9 mouse cellular contexts compared by ENCODE assay signal in genomic region chr10:8772464-8773209, GRCm38 (mm10).
DNase-seq lines count a peak whose midpoint lies in the region; ATAC-seq and TF ChIP-seq lines count a peak whose summit lies in the region.
"Had no signal": no experiment of that assay in that cellular context is flagged by ENCODE, and none has a peak within 500 bp of the region (broad histone marks: within the 10 kb centered on the region; RNA-seq: fewer than 3 reads in every experiment).

No protein-coding gene starts in this region.

- no peak overlapping the region for H3K9ac ChIP-seq in limb, embryonic 14.5 days (ENCODE audit: low read depth, low read length, severe bottlenecking)
- no peak overlapping the region for H3K9ac ChIP-seq in hindbrain, embryonic 11.5 days (ENCODE audit: low read depth, low read length)

- TF ChIP-seq POLR2A in limb, embryonic 14.5 days (IDR thresholded peaks at IDR 0.05; ENCODE audit: borderline replicate concordance, extremely low read depth, insufficient read depth, insufficient read length), result no peak

- peaks cover 9% of the 10 kb centered on the region for H3K36me3 ChIP-seq in limb, embryonic 14.5 days (ENCODE audit: control insufficient read depth, insufficient read depth, low read length)
- no peaks in the 10 kb centered on the region for H3K36me3 ChIP-seq in hindbrain, embryonic 11.5 days (ENCODE audit: control insufficient read depth, insufficient read depth, low read length)

- intact Hi-C loops in heart, postnatal 25 days (cut with DNase I), result no loop called here
- intact Hi-C loops in left cerebral cortex, postnatal 25 days (cut with DNase I), result no loop called here

- 70% methylated on average over 4 of the region's 4 CpGs for WGBS in limb, embryonic 14.5 days
- WGBS in hindbrain, embryonic 11.5 days, result 91% methylated on average over 4 of the region's 4 CpGs

- H3K4me1 ChIP-seq in limb, embryonic 14.5 days (ENCODE audit: control insufficient read depth, insufficient read depth, low read length), result peaks cover 5% of the 10 kb centered on the region; the same call in 1 of the 2 replicates
- no peaks in the 10 kb centered on the region for H3K4me1 ChIP-seq in hindbrain, embryonic 11.5 days (replicated peaks; ENCODE audit: control insufficient read depth, insufficient read depth, low read length)

- peak; percentile 98 for DNase-seq in adipocyte (ENCODE audit: low spot score)
- DNase-seq in fibroblast of lung, adult 2 months (ENCODE audit: low read depth), result peak; percentile 91
- DNase-seq in heart, postnatal 25 days (ENCODE audit: low spot score), result peak; percentile 68
- peak; percentile 31 for DNase-seq in limb, embryonic 14.5 days (ENCODE audit: low spot score)
- DNase-seq in layer of hippocampus, postnatal 10 days (ENCODE audit: low spot score in 2 of 2), result no peak
- DNase-seq in hindbrain, embryonic 11.5 days (ENCODE audit: low spot score), result no peak
- no peak for DNase-seq in left cerebral cortex, postnatal 25 days (ENCODE audit: low spot score in 2 of 2)
- DNase-seq in right cerebral cortex, postnatal 10 days (ENCODE audit: low spot score in 2 of 2), result no peak

- peak; percentile 48; the same call in 1 of the 2 replicates for ATAC-seq in limb, embryonic 14.5 days (ENCODE audit: low FRiP score, low read depth)
- no peak for ATAC-seq in hindbrain, embryonic 11.5 days (ENCODE audit: low FRiP score)

- 0 out of 2 replicates have a peak, but pooled peaks cover 2% of the 10 kb centered on the region for H3K9me3 ChIP-seq in limb, embryonic 14.5 days (ENCODE audit: control insufficient read depth, low read length)
- H3K9me3 ChIP-seq in hindbrain, embryonic 11.5 days (ENCODE audit: control insufficient read depth, low read length), result no peaks in the 10 kb centered on the region

- no peak overlapping the region for H3K27ac ChIP-seq in limb, embryonic 14.5 days (replicated peaks; ENCODE audit: low read depth, low read length)
- H3K27ac ChIP-seq in hindbrain, embryonic 11.5 days (ENCODE audit: low read depth, low read length), result no peak overlapping the region

- no peak overlapping the region for H3K4me3 ChIP-seq in limb, embryonic 14.5 days (replicated peaks; ENCODE audit: low read length)
- H3K4me3 ChIP-seq in hindbrain, embryonic 11.5 days (ENCODE audit: low read depth, low read length), result no peak overlapping the region
- H3K4me3 ChIP-seq: erythroblast, embryonic 14.5 days had no signal

- no peak overlapping the region for H3K4me2 ChIP-seq in limb, embryonic 14.5 days (replicated peaks; ENCODE audit: low read depth, low read length, severe bottlenecking)
- no peak overlapping the region for H3K4me2 ChIP-seq in hindbrain, embryonic 11.5 days (replicated peaks; ENCODE audit: low read depth, low read length)

- H3K27me3 ChIP-seq in limb, embryonic 14.5 days (ENCODE audit: control insufficient read depth, insufficient read depth, low read length), result no peaks in the 10 kb centered on the region
- H3K27me3 ChIP-seq in hindbrain, embryonic 11.5 days (ENCODE audit: control insufficient read depth, insufficient read depth, low read length), result no peaks in the 10 kb centered on the region

Comparison
In these comparisons a context has a peak if more than half of its experiments do, and no peak if none do; other contexts are left out.
1. DNase-seq: peak in adipocyte (single experiment), fibroblast of lung, adult 2 months (single experiment), heart, postnatal 25 days (single experiment) and limb, embryonic 14.5 days (single experiment); none in layer of hippocampus, postnatal 10 days (0 of 2), hindbrain, embryonic 11.5 days (single experiment), left cerebral cortex, postnatal 25 days (0 of 2) and right cerebral cortex, postnatal 10 days (0 of 2).